Mouse (Mus musculus): ENCODE measurements around the gene Olfr517. TPM values are rescaled to one million over a fixed set of nuclear protein-coding genes. Genes with fewer than 3 reads are reported as not detected.

The Olfr517 gene
- total RNA-seq (2023), result not detected

DNA sequence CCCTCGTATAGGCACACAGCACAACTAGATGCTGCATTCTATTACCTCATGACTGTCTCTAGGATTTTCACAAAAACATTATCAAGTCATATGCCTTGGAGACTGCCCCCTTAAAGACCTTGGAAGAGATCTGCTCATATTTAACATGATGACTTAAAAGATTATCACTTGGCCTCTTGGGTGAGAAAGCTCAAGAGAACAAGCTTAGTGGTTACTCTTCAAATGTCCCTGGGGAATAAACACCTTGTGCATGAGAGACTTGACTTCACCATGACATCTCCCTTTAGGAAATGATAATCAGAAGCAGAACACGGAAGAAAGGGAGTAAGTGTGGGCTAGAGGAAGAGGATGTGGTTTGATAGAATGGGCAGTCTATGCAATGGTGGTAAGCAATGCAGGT, at the start of gene Olfr517:
Gene Olfr517 (minus strand): TSS at position 101 of the 400 bp plus-strand sequence.

DNA sequence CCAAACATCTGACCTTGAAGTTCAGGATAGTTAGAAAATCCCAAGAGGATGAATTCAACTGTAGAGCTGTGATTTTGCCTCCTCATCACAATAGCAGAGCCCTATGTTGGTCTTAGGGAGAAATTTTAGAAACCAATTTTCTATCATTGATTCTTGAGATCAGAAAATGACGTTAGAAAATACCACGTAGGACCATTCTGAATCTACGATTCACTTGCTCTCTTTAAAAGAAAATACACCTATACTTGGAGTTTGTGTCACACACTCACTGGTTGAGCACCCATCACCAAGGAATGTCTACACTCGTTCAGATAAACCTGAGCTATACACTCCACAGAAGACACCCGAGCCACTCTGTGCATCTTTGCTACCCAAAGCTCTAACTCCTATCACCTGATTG, 22.1 kb upstream of the Olfr517 start, which contains the start of gene Olfr519:
Gene Olfr519 (minus strand): TSS at position 101 of the 400 bp plus-strand sequence.

DNA sequence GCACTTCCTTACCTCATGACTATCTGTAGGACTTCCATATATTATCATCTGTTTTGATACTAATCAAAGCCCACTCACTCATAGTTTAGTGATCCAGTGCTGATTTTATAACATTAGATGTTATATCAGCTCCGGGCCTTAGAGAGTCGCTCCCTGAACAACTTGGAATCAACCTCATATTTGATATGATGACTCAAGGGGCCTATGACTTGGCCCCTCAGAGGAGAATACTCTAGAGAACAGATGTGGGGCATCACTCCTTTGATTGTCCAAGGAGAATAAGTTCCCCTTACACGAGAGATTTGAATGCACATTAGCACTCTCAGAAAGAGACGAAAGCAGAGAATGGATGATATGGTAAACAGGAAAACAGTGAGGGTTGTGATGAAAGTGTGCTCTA, 12.7 kb upstream of the Olfr517 start, which contains the start of gene Olfr518:
Gene Olfr518 (minus strand): TSS at position 101 of the 400 bp plus-strand sequence.

DNA sequence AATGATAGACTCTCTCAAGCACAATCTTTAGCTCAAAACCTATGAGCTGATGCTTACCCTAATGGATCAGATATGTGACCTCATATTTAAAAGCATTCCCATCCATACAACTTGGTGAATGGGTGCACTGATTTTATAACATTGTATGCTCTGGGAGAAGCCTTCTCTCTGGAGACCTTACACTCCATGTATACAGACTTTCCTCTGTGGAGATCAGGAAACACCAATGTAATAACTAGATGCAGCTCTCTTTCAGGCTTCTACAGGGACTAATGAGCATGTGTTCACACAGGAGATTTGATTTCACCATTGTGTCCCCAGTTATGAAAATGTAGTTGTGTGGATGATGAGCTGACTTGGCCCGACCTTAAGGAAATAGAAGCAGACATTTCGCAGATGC, 21.8 kb downstream of the Olfr517 start, which contains the start of gene Olfr516:
Gene Olfr516 (minus strand): TSS at position 101 of the 400 bp plus-strand sequence.

DNA sequence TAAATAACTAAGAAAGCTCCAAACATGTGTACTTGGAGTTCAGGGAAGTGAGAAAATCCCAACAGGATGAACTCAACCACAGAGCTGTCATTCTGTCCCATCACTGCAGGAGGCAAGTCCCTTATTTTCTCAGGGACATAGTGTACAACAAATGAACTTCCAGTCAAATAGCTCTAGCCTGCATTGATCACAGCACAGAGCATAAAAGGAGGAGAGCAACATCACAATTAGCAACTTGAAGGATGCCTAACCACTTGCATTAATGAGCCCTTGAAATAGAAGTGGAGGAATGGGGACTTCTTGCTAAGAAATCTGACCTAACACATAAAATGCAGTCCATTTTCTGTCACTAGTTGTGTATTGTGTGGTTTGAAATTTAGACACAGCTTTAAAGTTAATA, 46.3 kb downstream of the Olfr517 start, which contains the start of gene Olfr514:
Gene Olfr514 (minus strand): TSS at position 101 of the 400 bp plus-strand sequence.

Other genes with a start within 250 kb of the Olfr517 start
- not detected for gene Olfr508, start 242.4 kb downstream of the Olfr517 start, total RNA-seq (2023)
- not detected for gene Olfr509, start 220.5 kb downstream of the Olfr517 start, total RNA-seq (2023)
- gene Olfr510, start 206.0 kb downstream of the Olfr517 start, total RNA-seq (2023), result not detected
- gene Olfr512, start 159.1 kb downstream of the Olfr517 start, total RNA-seq (2023), result not detected
- not detected for gene Olfr513, start 121.4 kb downstream of the Olfr517 start, total RNA-seq (2023)
- not detected for gene Olfr514, start 46.4 kb downstream of the Olfr517 start, total RNA-seq (2023)
- gene Olfr516, start 21.9 kb downstream of the Olfr517 start, total RNA-seq (2023), result not detected
- gene Olfr518, start 12.6 kb upstream of the Olfr517 start, total RNA-seq (2023), result not detected
- not detected for gene Olfr519, start 22.0 kb upstream of the Olfr517 start, total RNA-seq (2023)
- under 1 TPM; 0.20 to 0.42 TPM for gene Nlrp10, start 57.8 kb upstream of the Olfr517 start, total RNA-seq (2023)
- gene Eif3f, start 62.0 kb upstream of the Olfr517 start, total RNA-seq (2023), result 100 to 1,000 TPM; 106 to 125 TPM
- under 1 TPM in 1 of 2 experiments, not detected in 1; 0.24 TPM for gene Tub, start 78.0 kb upstream of the Olfr517 start, total RNA-seq (2023)
- under 1 TPM; 0.60 to 0.66 TPM for gene Ric3, start 211.0 kb upstream of the Olfr517 start, total RNA-seq (2023)